Mouse (Mus musculus): ENCODE measurements at regions not wholly inside any gene's neighbourhood (a gene's known extent, or its start where the extent isn't known, plus 50 kb on each side); places are given as distances from the start of the nearest gene placed in this dataset.

GRCm38 (mm10) chr2:109038131-109038695 is 242.3 kb upstream of the Kif18a start:
- Histone ChIP-seq H3K4me1 (no peaks in the 10 kb centered on the region), H3K27ac (no peak overlapping the region), H3K4me3 (no peak overlapping the region), H3K9me3 (replicated peaks) (no peaks in the 10 kb centered on the region), H3K27me3 (ENCODE audit: low read depth, poor library complexity, severe bottlenecking) (no peaks in the 10 kb centered on the region), H3K36me3 (no peaks in the 10 kb centered on the region)
- DNase-seq (ENCODE audit: low spot score) = no peak
- WGBS = 83% methylated on average over 6 of the region's 6 CpGs
